Mouse (Mus musculus): ENCODE results near the gene Zfp148. TPM values are rescaled to one million over a fixed set of nuclear protein-coding genes. Genes with fewer than 3 reads are reported as not detected.

The Zfp148 gene
- polyA plus RNA-seq (2015; fragmentation: Nextera tagmentation; extraction: Ambion mirVana) = 27.3 and 33.7 TPM in 2 replicates

GRCm38 (mm10) chr16:33379944-33380881 is at the start of gene Zfp148:
Gene Zfp148, plus strand, starts transcription at chr16:33380836.

DNA sequence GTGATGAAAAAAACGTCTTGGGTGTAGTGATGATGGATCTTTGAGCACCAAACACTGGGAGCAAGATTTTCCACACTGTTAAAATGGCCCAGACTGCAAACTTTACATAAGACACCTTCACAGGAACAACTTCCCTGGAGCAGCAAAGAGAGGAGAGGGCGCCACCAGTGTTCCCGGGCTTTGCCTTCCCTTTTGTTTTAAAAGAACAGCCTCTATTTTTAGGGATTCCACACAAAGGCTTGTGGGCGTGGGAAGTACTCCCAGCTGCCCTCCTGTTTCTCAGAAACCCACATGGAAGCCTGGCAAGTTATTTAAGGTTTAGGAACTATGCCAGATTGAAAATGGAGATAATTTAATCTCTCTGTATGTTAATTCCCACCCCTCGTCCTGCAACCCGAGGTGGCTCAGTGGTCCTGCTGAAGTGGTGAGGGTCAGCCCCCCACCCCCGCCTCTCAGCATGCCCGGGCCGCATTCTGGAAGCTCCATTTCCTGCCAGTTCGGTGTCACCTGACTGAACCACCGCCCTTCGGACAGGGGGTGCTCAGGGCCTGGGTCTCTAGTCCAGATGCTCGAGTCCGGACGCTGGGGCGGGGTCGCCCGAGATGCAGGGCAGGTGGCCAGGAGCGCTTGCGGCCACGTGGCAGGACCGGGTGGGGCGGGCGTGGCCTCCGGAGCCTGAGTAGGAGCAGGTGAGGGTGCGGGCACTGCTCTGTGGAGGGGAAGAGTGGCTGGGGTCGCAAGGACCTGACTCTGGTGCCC is 136.3 kb downstream of the Zfp148 start, which contains the start of gene Slc12a8:
Slc12a8 (plus strand) TSS at position 522 of the 759 bp plus-strand sequence.

Other genes starting within 250 kb of the Zfp148 start
- 19.7 and 19.9 TPM in 2 replicates for gene Osbpl11, start 195.8 kb upstream of the Zfp148 start, polyA plus RNA-seq (2015; fragmentation: Nextera tagmentation; extraction: Ambion mirVana)
- 65.1 and 80.8 TPM in 2 replicates for gene Snx4, start 129.4 kb upstream of the Zfp148 start, polyA plus RNA-seq (2015; fragmentation: Nextera tagmentation; extraction: Ambion mirVana)
- 7.8 and 8.9 TPM in 2 replicates for gene Slc12a8, start 136.5 kb downstream of the Zfp148 start, polyA plus RNA-seq (2015; fragmentation: Nextera tagmentation; extraction: Ambion mirVana)